Mouse (Mus musculus): ENCODE measurements at regions not wholly inside any gene's neighbourhood (a gene's known extent, or its start where the extent isn't known, plus 50 kb on each side); places are given as distances from the start of the nearest gene placed in this dataset.

GRCm38 (mm10) chr9:43506276-43506675, 195.6 kb downstream of the Trim29 start:
- TF ChIP-seq POLR2A (IDR thresholded peaks at IDR 0.05; ENCODE audit: extremely low read depth, insufficient read depth, low read length) (no peak), CTCF (IDR thresholded peaks at IDR 0.05; ENCODE audit: low read depth, low read length) (no peak)
